Mouse (Mus musculus) cerebral cortex, adult 2 months (tissue): Measurements from ENCODE around the gene Rnaseh1.

Experiments used
- WGBS: fragments of 180-500 bp; shearing (Covaris S2); methylation state at CpG from one replicate; pipeline ENCODE4 v1.1.7; 2018; 5-methylcytosine and 5-hydroxymethylcytosine counted together

Gene Rnaseh1

DNA sequence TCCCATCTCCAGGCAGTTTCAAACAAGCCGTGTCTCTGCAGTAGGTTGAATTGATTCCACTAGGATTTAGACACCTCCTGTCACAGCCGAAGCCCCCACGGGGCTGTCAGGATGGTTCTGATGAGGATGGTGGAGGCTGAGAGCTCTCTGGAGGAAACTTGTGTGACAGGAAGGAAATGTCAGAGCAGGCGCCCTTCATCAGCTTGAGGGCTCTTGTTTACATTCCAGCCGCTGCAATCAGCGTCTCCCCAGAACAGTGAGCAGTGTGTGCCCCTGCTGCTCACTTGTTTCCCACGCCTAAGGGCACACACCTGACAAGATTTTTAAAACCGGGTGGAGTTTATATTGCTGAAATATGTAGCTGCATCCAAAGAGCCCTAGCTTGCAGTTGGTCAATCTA, 17.9 kb downstream of the Rnaseh1 start:
- 63% methylated on average over 8 of the region's 8 CpGs for WGBS

DNA sequence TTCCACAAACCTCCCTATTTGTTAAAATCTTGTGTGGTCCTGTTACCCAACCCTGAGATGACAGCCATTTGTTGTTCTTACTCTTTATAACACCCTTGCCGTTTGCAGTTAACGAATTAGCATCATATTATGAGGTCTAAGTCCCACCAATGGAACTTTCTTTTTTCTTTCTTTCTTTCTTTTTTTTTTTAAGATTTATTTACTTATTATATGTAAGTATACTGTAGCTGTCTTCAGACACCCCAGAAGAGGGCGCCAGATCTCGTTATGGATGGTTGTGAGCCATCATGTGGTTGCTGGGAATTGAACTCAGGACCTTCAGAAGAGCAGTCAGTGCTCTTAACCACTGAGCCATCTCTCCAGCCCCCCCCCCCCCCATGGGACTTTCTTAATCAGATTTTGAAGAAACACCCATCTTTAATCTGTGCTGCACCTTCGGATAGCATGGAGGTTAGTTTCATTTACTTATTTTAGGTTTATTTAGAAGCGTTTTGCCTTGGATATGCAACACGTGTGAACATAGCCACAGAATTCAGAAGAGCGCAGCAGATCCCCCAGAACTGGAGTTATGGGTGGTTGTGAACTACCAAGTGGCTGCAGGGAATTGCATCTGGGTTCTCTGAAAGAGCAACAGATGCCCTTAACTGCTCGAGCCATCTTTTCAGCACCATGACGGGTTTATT, 24.8 kb downstream of the Rnaseh1 start:
- WGBS: 82% methylated on average over 10 of the region's 10 CpGs

DNA sequence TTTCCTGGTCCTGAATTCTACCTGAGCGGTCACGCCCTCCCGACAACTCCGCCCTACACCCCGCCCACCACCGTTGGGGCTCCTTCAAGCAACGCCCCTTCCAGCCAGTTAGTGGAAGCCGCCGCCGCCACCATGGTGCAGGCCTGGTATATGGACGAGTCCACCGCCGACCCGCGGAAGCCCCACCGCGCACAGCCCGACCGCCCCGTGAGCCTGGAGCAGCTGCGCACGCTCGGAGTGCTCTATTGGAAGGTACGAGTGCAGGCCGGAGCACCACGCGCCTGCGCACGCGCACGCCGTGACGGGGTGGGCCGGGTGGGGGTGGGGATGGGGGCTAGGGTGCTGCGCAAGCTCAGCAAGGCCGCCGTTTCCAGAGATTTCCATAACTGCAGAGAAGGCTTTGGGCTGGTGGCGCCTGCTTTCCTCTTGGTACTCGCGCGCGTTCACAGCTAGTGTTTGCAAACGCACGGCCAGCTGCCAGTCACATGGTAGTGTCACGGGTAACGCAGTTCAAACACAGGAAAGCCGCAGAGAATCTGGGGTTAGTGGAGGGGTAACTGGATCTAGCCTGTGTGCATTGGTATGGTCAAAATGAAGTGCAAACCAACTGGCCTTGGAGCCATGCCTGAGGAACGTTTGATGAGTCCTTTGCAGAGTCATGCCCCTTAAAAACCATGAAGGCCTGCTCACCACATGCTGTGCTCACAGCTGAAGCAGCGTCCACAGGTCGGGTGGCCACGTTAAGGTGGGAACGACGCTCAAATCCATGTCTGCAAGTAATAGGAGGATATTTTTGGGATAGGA, 25.9 kb downstream of the Rnaseh1 start, which contains the start of gene Adi1:
Gene Adi1 (plus strand): TSS at position 111 of the 804 bp plus-strand sequence.
- WGBS: 2% methylated on average over 53 of the region's 53 CpGs

DNA sequence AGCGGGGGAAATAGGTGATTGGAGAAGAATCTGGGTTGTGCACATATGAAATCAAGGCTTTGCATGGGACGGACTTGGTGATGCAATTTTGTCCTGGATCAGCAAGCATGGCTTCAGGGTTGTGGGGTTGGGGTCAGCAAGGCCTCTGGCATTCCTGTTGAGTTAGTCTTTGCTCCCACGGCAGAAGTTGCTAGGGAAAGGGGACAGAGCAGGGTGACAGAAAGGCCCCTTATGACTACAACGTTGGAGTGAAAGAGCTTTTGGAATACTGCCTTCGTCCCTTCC, 26.5 kb downstream of the Rnaseh1 start:
- 56% methylated on average over 5 of the region's 5 CpGs for WGBS

DNA sequence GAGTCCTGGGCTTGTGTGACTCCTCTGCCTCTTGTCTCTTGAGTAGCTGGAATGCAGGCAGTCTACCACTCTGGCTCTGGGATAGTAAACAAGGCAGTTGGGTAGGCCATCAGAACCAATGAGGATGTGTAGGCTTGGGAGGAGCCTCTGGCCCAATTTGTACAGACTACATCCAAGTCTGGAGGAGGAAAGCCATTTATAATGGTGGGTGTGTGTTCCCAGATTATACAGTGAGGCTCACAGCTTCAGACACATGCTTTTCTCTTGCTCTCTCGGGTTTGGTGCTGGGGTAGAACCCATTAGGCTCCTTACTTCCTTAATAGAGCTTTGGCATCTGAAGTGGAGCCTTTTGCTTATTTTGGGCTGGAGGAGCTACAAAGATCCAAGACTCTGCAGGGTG, 35.3 kb downstream of the Rnaseh1 start:
- 47% methylated on average over 1 of the region's 1 CpGs for WGBS

DNA sequence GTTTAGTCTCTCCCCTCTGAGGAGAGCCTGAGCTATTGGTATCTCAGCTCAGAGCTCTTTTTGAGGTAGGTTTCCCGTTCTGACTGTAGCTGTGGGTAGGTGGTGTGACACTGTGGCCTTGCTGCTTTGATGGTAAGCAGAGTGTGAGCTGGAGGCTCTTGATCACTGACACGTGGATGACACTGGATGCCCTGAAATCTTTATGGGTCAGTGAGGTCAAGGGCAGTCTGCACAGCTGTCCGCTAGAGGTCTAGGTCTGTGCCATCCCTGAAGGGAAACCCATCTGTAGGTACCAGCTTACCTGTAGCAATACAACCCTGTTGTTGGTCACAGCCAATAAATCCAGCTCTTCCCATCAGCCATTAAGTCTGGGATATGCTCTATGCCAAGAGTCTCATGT, 36.4 kb downstream of the Rnaseh1 start:
- 73% methylated on average over 3 of the region's 3 CpGs for WGBS

DNA sequence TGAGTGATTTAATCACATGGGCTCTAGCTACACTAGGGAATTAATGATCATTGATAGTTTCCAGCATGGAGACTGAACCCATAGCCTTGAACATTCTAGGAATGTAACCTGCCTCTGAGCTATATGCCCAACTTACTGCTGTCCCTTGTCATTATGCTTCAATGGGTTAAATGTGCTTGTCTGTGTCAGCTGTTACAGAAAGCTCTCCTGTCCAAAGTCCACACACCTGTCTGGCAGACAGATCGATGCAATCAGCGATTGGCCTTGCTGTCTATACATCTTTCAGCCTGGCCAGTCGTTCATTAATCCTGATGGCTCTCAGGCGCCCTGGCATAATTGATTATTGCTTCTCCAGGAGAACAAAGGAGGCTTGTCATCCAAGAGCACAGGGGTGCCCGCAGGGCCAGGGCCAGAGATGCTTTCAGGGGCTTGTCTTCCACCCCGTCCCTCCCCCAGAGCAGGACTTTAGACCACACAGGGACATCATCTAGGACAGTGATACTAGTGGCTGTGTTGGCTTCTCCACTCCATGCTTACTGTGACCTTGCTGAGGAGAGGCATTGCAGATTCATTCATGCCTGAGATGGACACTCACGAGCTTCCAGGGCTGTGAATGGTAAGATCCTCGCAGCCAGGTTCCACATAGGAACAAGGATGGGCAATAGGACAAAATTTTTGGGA, 36.9 kb downstream of the Rnaseh1 start:
- 64% methylated on average over 8 of the region's 8 CpGs for whole genome bisulfite sequencing

DNA sequence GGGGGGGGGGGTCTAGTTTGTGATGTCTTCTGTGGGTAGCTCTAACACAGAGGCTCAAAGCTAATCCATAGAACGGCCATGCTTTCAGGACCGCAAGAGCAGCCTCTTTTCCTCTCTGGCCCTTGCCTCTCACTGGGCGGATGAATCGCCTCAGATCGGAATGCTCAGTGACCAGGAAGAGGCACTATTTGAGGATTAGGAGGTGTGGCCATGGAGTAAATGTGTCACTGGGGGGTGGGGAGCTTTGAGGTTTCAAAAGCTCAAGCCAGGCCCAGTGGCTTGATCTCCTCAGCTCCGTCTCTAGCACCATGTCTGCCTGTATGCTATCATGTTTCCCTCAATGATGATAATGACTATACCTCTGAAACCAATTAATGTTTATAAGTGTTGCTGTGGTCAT, 39.6 kb downstream of the Rnaseh1 start:
- 96% methylated on average over 6 of the region's 6 CpGs for WGBS

DNA sequence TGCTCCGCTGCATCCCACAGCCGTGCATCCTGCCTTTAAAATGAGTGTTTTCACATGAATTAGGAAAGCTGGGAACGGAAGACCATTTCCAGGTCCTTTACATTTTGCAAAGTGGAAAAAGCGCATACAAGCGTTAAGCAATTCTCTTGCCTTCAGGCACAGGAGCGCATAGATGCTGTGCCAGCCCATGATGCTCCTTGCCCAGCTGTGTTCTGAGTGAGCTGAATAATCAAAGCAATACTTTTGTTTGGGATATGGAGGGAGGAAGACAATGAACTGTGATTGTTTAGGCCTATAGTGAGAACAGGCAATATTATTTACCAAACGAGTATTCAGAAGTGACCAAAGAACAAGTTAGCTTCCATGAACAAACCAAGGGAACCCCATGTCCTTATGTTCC, 41.3 kb downstream of the Rnaseh1 start:
- 82% methylated on average over 7 of the region's 7 CpGs for WGBS

DNA sequence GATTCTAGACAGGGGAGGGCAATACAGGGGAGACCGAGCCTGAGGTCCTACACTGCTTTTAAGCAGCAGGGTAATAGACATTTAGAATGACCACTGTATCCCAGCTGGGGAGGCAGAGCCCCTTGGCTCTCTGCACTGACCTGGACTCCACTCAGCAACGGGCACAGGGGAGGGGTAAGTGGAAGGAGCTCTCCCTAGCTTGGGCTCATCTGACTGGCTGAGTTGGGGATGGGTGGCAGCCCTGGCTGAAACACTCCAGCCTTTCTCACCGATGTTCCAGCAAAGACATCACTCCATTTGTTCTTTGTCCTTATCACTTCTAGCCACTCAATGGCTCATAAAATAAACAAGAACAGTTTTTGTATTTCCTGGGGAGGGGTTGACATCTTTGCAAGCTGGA, 44.3 kb downstream of the Rnaseh1 start:
- 78% methylated on average over 3 of the region's 3 CpGs for WGBS

DNA sequence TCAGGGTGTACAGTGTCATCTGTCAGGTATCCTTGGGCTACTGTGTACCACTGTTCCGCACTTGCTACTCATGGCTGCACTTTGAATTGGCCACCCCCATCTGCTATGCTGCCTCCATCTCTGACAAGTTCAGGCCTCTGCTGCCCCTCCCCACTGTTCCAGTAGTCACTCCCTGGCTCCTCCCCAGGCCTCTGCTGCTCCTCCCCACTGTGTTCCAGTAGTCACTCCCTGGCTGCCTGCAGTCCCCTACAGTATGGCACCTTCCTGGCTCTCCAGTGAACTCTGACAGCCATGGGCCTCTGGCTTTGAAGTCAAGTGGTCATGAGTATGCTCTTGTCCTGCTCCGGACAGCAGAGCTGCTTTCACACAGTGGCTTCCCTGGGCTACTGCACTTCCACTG, 44.8 kb downstream of the Rnaseh1 start:
- 82% methylated on average over 2 of the region's 2 CpGs for WGBS

DNA sequence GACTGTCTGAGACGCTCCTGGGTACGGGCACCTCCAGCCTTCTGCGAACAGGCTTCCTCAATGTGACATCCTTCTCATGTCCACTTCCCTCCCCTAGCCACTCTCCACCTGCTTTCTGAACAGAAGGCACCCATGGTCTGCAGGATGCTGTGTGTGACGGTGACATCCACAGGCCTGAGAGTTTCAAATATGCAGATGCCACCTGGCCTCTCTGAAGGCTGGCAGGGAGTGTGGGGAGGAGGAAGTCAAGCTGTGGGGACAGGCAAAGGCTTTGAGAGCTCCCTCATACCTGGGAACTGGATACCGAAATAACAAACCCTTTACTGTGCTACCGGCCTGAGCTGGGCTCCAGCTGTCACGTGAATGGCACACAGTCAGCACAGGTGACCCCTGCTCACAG, 45.4 kb downstream of the Rnaseh1 start:
- 86% methylated on average over 7 of the region's 7 CpGs for WGBS

DNA sequence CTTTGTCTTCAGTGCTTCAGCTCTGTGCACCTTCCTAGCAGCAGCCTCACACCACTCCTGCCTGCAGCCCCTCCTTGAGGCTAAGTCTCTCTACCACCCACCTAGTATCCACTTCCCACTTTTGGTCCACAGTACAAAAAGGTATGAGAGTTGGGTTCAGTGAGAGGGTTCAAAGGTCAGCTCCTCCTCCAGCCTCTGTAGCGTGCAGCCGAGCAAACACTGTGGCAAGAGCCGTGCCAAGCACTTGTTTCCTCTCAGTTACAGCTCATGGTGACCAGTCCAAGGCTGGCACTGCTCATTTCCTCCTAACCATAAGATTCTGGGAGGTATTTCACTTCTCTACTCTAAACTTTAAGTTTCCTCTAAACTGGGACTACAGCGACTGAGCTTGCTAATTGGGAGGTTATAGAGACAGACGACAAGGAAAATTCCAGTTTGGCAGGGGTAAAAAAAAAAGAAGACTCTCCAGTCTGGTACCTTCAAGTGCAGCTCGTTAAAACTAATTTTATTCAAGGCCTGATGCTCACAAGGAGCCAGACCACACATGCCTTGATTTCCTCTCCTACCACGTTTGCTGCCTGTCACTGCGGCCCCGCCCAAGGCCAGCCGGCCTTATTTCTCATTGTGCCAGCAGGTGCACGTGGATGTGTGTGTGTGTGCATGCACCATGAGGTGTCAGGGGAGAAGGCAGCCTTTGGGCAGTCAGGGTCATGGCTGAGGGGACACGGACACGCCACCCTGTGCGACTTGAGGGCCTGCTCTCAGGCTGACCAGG, 48.6 kb downstream of the Rnaseh1 start:
- WGBS: 51% methylated on average over 14 of the region's 14 CpGs

DNA sequence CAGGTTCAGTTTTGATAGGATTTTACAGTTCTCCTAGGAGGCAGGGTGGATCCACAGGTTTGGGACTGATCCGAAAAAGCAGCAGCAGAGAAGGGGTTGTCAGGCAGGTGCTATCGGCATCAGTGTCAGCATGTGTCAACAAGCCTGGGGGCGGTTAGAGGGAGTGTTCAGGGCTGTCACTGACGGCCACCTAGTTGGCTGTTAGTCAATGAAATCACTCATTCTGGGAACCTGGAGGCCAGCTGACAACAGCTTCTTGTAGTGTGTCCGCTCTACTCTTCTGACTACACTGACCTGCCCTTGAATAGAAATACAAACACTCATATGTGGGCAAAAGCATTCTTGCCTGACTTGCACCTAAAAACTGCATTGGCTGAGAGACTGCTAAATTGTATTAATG, 49.7 kb downstream of the Rnaseh1 start:
- 50% methylated on average over 5 of the region's 5 CpGs for WGBS

DNA sequence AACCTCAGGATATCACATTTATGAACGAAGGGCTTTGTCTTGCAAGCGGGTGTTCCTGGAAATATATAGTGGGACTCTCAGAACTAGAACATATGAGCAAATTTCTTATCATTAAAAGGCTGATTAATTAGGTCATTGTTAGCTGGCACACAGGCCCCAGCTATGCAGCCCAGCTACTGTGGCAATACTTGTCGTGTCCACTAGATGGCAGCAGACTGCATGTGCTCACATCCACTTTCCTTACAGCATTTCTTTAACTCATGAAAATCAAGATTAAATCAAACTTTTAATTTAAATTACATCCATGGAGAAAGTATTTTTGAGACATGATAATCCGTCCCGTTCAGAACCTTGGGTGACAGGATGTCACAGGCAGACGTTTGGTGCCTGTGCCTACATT, 50.3 kb downstream of the Rnaseh1 start:
- WGBS: 7% methylated on average over 6 of the region's 6 CpGs

DNA sequence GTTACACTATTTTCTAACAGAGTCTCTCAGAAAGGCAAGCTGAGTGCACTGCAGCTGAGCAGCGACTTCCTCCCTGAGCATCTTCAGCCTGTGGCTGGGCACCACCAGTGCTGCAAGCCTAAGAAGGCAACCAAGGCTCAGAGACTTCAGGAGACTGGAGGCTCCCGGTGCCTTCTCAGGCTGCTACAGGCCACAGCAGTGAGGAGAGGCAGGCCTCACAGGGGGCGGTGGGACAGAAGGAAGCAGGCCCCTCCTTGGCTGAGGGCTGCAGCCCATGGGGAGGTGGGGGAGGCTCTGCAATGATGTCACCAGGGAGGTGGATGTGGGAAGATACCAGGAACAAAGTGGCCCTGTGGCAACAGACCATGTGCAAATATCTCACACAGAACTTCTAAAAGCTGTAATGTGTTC, 50.7 kb downstream of the Rnaseh1 start:
- WGBS: 8% methylated on average over 3 of the region's 3 CpGs

DNA sequence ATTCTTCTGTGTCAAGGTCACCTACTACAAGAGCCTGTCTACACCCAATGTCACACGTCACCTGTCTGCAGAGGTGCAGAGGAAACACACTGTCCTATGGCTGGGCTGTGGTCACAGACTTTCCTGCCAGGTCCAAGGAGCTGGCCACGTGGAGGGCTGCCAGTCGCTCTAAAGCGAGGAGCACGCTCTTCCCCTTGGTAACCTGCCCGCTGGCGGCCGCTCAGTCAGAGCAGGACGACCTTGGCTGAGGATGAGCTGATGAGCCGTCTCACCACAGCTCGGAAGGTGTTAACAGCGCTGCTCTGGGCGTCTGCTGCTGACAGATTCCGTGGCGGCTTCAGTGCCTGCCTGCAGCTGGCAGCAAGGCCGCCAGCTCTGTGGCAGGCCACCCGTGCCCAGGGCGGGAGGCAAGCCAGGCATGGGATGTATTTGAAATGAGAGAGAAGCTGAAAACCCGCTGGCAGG, 51.2 kb downstream of the Rnaseh1 start:
- 30% methylated on average over 19 of the region's 19 CpGs for WGBS

DNA sequence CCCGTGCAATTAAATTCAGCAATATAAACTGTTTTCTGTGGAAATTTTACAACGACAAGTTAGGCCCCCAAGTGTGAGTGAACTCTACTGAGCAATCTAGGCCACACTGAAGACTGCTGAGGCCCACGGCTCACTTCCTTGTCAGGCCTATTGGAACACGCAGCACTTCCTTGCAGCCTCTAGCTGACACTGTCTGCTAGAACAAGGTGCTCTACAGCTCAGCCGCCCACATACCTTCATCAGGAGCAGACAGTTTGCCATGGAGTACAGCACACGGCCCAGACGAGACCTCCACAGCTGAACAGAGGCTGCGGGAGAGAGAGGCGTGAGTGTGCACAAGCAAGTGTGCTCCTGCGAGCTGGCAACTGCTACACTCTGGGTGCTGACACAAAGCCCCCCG, 51.9 kb downstream of the Rnaseh1 start:
- WGBS: 46% methylated on average over 11 of the region's 11 CpGs

DNA sequence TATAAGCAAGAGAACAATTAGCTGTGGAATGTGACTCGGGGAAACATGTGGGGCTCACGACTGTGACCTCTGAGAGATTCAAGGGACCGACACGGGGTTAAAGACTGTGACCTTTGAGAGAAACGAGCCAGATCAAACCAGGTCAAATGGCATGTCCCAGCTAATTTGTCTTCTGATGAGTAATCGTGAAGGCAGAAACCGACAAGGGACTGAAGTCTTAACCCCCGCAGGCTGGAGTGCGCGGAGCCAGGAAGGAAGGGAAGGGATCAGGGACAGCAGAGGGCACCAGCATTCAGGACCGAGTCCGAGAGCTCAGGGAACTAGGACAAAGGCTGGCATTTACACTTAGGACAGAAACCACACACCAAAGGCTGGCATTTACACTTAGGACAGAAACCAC, 55.0 kb downstream of the Rnaseh1 start:
- 31% methylated on average over 12 of the region's 12 CpGs for WGBS

DNA sequence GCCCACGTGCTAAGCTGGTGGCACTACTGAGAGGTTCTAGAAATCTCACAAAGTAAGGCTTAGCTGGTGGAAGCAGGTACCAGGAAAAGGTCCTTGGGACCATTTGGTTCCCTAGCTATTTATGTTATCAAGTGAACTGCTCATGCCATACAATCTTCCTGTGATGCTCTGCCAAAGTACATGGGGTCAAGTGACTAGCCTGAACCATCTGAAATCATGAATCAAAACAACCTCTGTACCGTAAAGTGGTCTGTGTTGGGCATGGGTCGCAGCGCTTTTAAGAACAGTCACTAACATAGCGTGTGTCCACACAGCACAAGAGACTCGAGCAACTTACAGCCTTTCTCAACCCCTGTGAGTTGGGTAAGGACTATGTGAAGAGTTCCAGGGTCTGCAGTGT, 55.8 kb downstream of the Rnaseh1 start:
- WGBS: 87% methylated on average over 6 of the region's 6 CpGs

DNA sequence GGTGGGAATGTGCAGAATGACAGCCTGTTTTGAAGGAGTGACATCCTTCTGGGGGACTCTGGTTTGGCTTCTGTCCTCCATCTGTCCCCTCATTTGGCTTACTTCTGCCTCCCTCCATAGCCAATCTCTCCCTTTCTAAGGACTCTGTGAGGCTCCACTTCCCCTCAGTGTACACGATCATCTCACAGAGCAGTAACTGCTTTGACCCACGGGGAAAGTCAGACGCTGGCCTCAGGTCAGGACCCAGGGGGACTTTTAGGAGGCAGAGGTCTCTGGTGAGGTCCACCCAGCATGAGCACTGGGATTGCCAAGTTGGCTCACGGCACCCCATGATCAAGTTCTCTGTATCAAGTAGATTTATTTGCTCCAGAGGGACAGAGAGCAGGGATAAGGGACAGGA, 58.8 kb downstream of the Rnaseh1 start:
- 91% methylated on average over 4 of the region's 4 CpGs for WGBS
